Mouse (Mus musculus): ENCODE data around the gene Tmem189.

The Tmem189 gene

DNA sequence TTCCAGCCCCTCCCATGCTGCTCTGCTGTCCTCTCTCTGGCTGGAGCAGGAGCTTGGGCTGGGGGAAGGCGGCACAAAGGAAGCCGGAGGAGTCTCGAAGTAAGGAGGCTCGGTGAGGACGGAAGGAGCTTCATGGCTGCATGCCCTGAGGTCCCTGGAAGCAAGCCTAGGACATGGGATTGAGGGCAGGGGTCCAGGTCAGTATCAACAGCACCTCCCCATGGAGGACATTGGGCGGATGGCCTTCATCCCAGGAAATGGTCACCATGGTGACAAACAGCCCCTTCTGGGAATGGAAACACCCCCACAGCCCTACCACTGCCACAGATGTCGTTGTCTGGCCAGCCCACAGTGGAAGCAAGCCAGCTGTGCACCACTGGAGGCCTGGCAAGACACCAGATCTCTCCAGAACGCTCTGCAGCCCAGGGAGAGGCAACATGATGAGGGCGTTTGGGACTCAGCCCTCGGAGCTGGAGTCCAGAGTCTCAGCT, 95.1 kb downstream of the Tmem189 start:
- peak; percentile 97 for DNase-seq (ENCODE audit: low read depth, low spot score)

DNA sequence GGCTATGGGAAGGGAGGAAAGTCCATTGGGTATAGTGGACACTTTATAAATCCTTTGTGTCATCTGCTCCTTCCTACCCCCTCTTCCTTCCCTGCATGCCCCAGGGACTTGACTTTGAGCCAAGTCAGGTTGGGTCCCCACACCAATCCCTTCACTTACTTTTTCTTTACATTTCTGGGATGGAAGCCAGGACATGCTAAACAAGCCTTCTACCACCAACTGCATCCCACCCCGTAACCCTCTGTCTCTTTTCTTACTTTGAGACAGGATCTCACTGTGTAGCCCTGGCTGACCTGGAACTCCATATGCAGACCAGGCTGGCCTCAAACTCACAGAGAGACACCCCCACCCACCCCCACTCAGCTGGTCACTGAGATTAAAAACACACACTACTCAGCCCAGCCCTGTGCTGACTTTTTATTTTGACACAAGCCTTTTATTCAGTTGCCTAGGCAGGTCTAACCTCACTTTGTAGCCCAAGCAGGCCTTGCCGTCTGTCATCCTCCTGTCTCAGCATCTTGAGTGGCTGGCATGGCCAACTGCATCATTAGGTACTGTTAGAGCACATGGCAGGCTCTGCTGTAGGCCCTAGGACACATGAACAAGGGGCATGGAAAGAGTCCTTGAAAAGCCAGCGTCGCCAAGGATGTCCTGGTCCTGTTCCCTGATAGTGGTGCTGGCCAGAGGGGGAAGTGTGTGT, 95.9 kb downstream of the Tmem189 start:
- DNase-seq (ENCODE audit: low read depth, low spot score): no peak

Data from skeletal muscle tissue, adult 2 months (tissue).